Mouse (Mus musculus) hindbrain, embryonic 13.5 days (tissue): ENCODE results near the gene Fyb2. TPM values are rescaled to one million over a fixed set of nuclear protein-coding genes. Genes with fewer than 3 reads are reported as not detected.

Experiments used
- ATAC-seq: fragments of 200-750 bp; cut with Nextera tagmentation; 2 replicates; pipeline ENCODE4 v1.8.0; 2017; ENCODE audit warnings: moderate TSS enrichment; ENCODE audit not compliant: low FRiP score
- H3K27ac ChIP-seq: fragments of 300-500 bp; sonication (generic); 2 replicates; pipeline ENCODE4 v1.5.1; 2015; ENCODE audit warnings: inconsistent platforms, mild to moderate bottlenecking, moderate library complexity
- H3K27me3 ChIP-seq: fragments of 300-500 bp; sonication (generic); 2 replicates; pipeline ENCODE4 v1.6.1; 2015; ENCODE audit warnings: mild to moderate bottlenecking, inconsistent platforms
- H3K36me3 ChIP-seq: fragments of 300-500 bp; sonication (generic); 2 replicates; pipeline ENCODE4 v1.6.1; 2015; ENCODE audit warnings: mild to moderate bottlenecking, inconsistent platforms
- H3K4me1 ChIP-seq: fragments of 300-500 bp; sonication (generic); replicated peaks from 2 replicates; pipeline ENCODE4 v1.6.1; 2015; ENCODE audit warnings: inconsistent platforms
- H3K4me2 ChIP-seq: fragments of 300-500 bp; sonication (generic); 2 replicates; pipeline ENCODE4 v1.6.1; 2015; ENCODE audit warnings: inconsistent platforms, mild to moderate bottlenecking, moderate library complexity
- H3K4me3 ChIP-seq: fragments of 300-500 bp; sonication (generic); 2 replicates; pipeline ENCODE4 v1.5.1; 2015; ENCODE audit warnings: mild to moderate bottlenecking, inconsistent platforms
- H3K9ac ChIP-seq: fragments of 300-500 bp; sonication (generic); 2 replicates; pipeline ENCODE4 v1.6.1; 2015; ENCODE audit warnings: mild to moderate bottlenecking, inconsistent platforms
- H3K9me3 ChIP-seq: fragments of 300-500 bp; sonication (generic); 2 replicates; pipeline ENCODE4 v1.6.1; 2016; ENCODE audit warnings: inconsistent platforms
- WGBS: fragments of 180-500 bp; shearing (Covaris S2); methylation state at CpG from one replicate; pipeline ENCODE4 v1.1.7; 2015; 5-methylcytosine and 5-hydroxymethylcytosine counted together
- polyA plus RNA-seq: library from polyadenylated mRNA; unstranded; fragments of >200 nt; fragmentation: Nextera tagmentation; extraction: Ambion mirVana; gene quantifications from 2 replicates; pipeline ENCODE4 v1.2.1, GENCODE M21; 2015

Fyb2 gene
- polyA plus RNA-seq, 1 experiment from 2014 or later: 0.05 TPM

- Histone ChIP-seq H3K4me2 (no peak overlapping the region), H3K4me3 (no peak overlapping the region), H3K27ac (no peak overlapping the region), H3K9ac (no peak overlapping the region), H3K4me1 (no peaks in the 10 kb centered on the region), H3K27me3 (no peaks in the 10 kb centered on the region), H3K9me3 (0 out of 2 replicates have a peak, but pooled peaks cover 3% of the 10 kb centered on the region), H3K36me3 (no peaks in the 10 kb centered on the region)
- WGBS: 90% methylated on average over 6 of the region's 6 CpGs
- ATAC-seq: no peak
These were observed 8.2 kb upstream of the Fyb2 start for GRCm38 (mm10) chr4:104905049-104905448.

GRCm38 (mm10) chr4:104911685-104912084 is 1.6 kb upstream of the Fyb2 start:
- Histone ChIP-seq H3K36me3 (no peaks in the 10 kb centered on the region), H3K4me3 (no peak overlapping the region), H3K27me3 (peaks cover 10% of the 10 kb centered on the region), H3K4me2 (no peak overlapping the region), H3K27ac (no peak overlapping the region), H3K9ac (no peak overlapping the region), H3K9me3 (no peaks in the 10 kb centered on the region), H3K4me1 (peaks cover 6% of the 10 kb centered on the region; the same call in 1 of the 2 replicates)
- WGBS: 36% methylated on average over 7 of the region's 7 CpGs
- ATAC-seq: no peak

GRCm38 (mm10) chr4:104914711-104915247 is 1.5 kb downstream of the Fyb2 start:
- no peak for ATAC-seq
- peaks cover 6% of the 10 kb centered on the region; the same call in 1 of the 2 replicates for H3K4me1 ChIP-seq
- H3K4me2 ChIP-seq: no peak overlapping the region
- no peaks in the 10 kb centered on the region for H3K9me3 ChIP-seq
- no peak overlapping the region for H3K4me3 ChIP-seq
- peaks cover 10% of the 10 kb centered on the region for H3K27me3 ChIP-seq
- no peaks in the 10 kb centered on the region for H3K36me3 ChIP-seq
- 66% methylated on average over 6 of the region's 6 CpGs for WGBS
- H3K27ac ChIP-seq: no peak overlapping the region
- no peak overlapping the region for H3K9ac ChIP-seq

- Histone ChIP-seq H3K27ac (no peak overlapping the region), H3K36me3 (no peaks in the 10 kb centered on the region), H3K9me3 (no peaks in the 10 kb centered on the region), H3K4me1 (peaks cover 6% of the 10 kb centered on the region; the same call in 1 of the 2 replicates), H3K9ac (no peak overlapping the region), H3K27me3 (peaks cover 10% of the 10 kb centered on the region), H3K4me2 (no peak overlapping the region), H3K4me3 (no peak overlapping the region)
- ATAC-seq: no peak
- 84% methylated on average over 6 of the region's 6 CpGs for WGBS
These were observed 4.8 kb downstream of the Fyb2 start for GRCm38 (mm10) chr4:104918017-104918416.

- ATAC-seq: no peak
- H3K9me3 ChIP-seq: no peaks in the 10 kb centered on the region
- no peak overlapping the region for H3K4me2 ChIP-seq
- WGBS: 87% methylated on average over 5 of the region's 5 CpGs
- no peaks in the 10 kb centered on the region for H3K36me3 ChIP-seq
- H3K4me3 ChIP-seq: no peak overlapping the region
- no peaks in the 10 kb centered on the region for H3K4me1 ChIP-seq
- H3K27me3 ChIP-seq: no peaks in the 10 kb centered on the region
- H3K9ac ChIP-seq: no peak overlapping the region
- H3K27ac ChIP-seq: no peak overlapping the region
These were observed 12.1 kb downstream of the Fyb2 start for GRCm38 (mm10) chr4:104925383-104925782.

- ATAC-seq: no peak
- H3K4me3 ChIP-seq: no peak overlapping the region
- no peaks in the 10 kb centered on the region for H3K27me3 ChIP-seq
- H3K9ac ChIP-seq: no peak overlapping the region
- H3K27ac ChIP-seq: no peak overlapping the region
- no peaks in the 10 kb centered on the region for H3K4me1 ChIP-seq
- H3K36me3 ChIP-seq: no peaks in the 10 kb centered on the region
- no peaks in the 10 kb centered on the region for H3K9me3 ChIP-seq
- 90% methylated on average over 7 of the region's 7 CpGs for WGBS
- no peak overlapping the region for H3K4me2 ChIP-seq
These were observed 15.9 kb downstream of the Fyb2 start for GRCm38 (mm10) chr4:104929165-104929564.

- ATAC-seq: no peak
- H3K36me3 ChIP-seq: no peaks in the 10 kb centered on the region
These were observed 20.4 kb downstream of the Fyb2 start for GRCm38 (mm10) chr4:104933620-104934019.

GRCm38 (mm10) chr4:104934997-104935396 is 21.7 kb downstream of the Fyb2 start:
- WGBS: 86% methylated on average over 3 of the region's 3 CpGs

More at GRCm38 (mm10) chr4:104933620-104934019, 20.4 kb downstream of the Fyb2 start:
- H3K4me2 ChIP-seq: no peak overlapping the region
- peaks cover 17% of the 10 kb centered on the region for H3K4me1 ChIP-seq
- H3K27me3 ChIP-seq: no peaks in the 10 kb centered on the region
- no peaks in the 10 kb centered on the region for H3K9me3 ChIP-seq
- no peak overlapping the region for H3K27ac ChIP-seq
- H3K9ac ChIP-seq: no peak overlapping the region
- no peak overlapping the region for H3K4me3 ChIP-seq

GRCm38 (mm10) chr4:104935436-104935835 is 22.2 kb downstream of the Fyb2 start:
- WGBS: 78% methylated on average over 3 of the region's 3 CpGs
- no peaks in the 10 kb centered on the region for H3K9me3 ChIP-seq
- peaks cover 17% of the 10 kb centered on the region for H3K4me1 ChIP-seq
- H3K27ac ChIP-seq: no peak overlapping the region
- no peaks in the 10 kb centered on the region for H3K27me3 ChIP-seq
- no peaks in the 10 kb centered on the region for H3K36me3 ChIP-seq
- H3K4me3 ChIP-seq: no peak overlapping the region
- H3K4me2 ChIP-seq: no peak overlapping the region
- no peak overlapping the region for H3K9ac ChIP-seq
- ATAC-seq: no peak

More at GRCm38 (mm10) chr4:104934997-104935396, 21.7 kb downstream of the Fyb2 start:
- Histone ChIP-seq H3K4me3 (no peak overlapping the region), H3K27ac (no peak overlapping the region), H3K36me3 (no peaks in the 10 kb centered on the region), H3K4me1 (peaks cover 17% of the 10 kb centered on the region), H3K27me3 (no peaks in the 10 kb centered on the region), H3K9ac (no peak overlapping the region), H3K9me3 (no peaks in the 10 kb centered on the region), H3K4me2 (no peak overlapping the region)
- ATAC-seq: no peak

GRCm38 (mm10) chr4:104936011-104936410 is 22.8 kb downstream of the Fyb2 start:
- Histone ChIP-seq H3K27me3 (no peaks in the 10 kb centered on the region), H3K36me3 (no peaks in the 10 kb centered on the region), H3K27ac (no peak overlapping the region), H3K9me3 (no peaks in the 10 kb centered on the region), H3K9ac (no peak overlapping the region), H3K4me2 (no peak overlapping the region), H3K4me1 (peaks cover 17% of the 10 kb centered on the region), H3K4me3 (no peak overlapping the region)
- no peak for ATAC-seq
- WGBS: 66% methylated on average over 9 of the region's 9 CpGs

- WGBS: 92% methylated on average over 6 of the region's 6 CpGs
These were observed 26.3 kb downstream of the Fyb2 start for GRCm38 (mm10) chr4:104939535-104939934.

GRCm38 (mm10) chr4:104941895-104942294 is 28.6 kb downstream of the Fyb2 start:
- H3K27ac ChIP-seq: no peak overlapping the region
- ATAC-seq: no peak
- 94% methylated on average over 1 of the region's 1 CpGs for WGBS
- no peak overlapping the region for H3K4me3 ChIP-seq
- H3K27me3 ChIP-seq: no peaks in the 10 kb centered on the region
- no peaks in the 10 kb centered on the region for H3K9me3 ChIP-seq
- H3K4me1 ChIP-seq: peaks cover under 1% of the 10 kb centered on the region; the same call in 1 of the 2 replicates
- H3K9ac ChIP-seq: no peak overlapping the region
- no peak overlapping the region for H3K4me2 ChIP-seq
- H3K36me3 ChIP-seq: no peaks in the 10 kb centered on the region

More at GRCm38 (mm10) chr4:104939535-104939934, 26.3 kb downstream of the Fyb2 start:
- Histone ChIP-seq H3K27me3 (no peaks in the 10 kb centered on the region), H3K36me3 (no peaks in the 10 kb centered on the region), H3K4me1 (peaks cover 17% of the 10 kb centered on the region), H3K27ac (no peak overlapping the region), H3K9me3 (no peaks in the 10 kb centered on the region), H3K4me3 (no peak overlapping the region), H3K4me2 (no peak overlapping the region), H3K9ac (no peak overlapping the region)
- ATAC-seq: no peak

GRCm38 (mm10) chr4:104944482-104944881 is 31.2 kb downstream of the Fyb2 start:
- H3K9me3 ChIP-seq: no peaks in the 10 kb centered on the region
- no peak overlapping the region for H3K27ac ChIP-seq
- no peaks in the 10 kb centered on the region for H3K36me3 ChIP-seq
- H3K4me3 ChIP-seq: no peak overlapping the region
- peaks cover 6% of the 10 kb centered on the region; the same call in 1 of the 2 replicates for H3K4me1 ChIP-seq
- H3K27me3 ChIP-seq: no peaks in the 10 kb centered on the region
- H3K9ac ChIP-seq: no peak overlapping the region
- WGBS: 91% methylated on average over 1 of the region's 1 CpGs
- no peak for ATAC-seq
- no peak overlapping the region for H3K4me2 ChIP-seq
